Mouse (Mus musculus): ENCODE measurements around the gene Gm16405. TPM values are rescaled to one million over a fixed set of nuclear protein-coding genes. Genes with fewer than 3 reads are reported as not detected.
"Not testable (repeated sequence)": the region's sequence is repeated elsewhere in the genome, so short reads cannot be mapped to it uniquely, and the experiment has no call there.

Gm16405 gene
- not detected in 2 replicates for polyA plus RNA-seq (2015; fragmentation: Nextera tagmentation; extraction: Ambion mirVana)

DNA sequence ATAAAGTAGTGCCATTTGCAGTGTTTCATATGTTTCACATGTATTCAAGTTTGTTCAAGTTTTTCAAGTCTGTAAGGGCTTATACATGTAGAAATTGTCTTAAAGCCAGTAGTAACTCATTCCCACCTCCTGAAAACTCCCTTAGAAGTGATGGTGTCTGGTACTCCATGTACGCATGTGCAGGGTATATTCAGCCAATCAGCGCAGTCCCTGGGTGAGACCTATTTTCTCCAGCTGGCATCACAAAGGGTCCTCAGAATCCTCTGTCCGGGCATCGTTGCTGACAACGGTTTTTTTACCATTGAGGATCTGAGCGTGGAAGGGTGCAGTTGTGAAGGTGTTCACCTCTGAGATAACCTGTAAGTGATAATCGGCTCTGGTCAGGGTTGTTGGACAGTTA is at the start of gene Gm16405:
Gene Gm16405 (plus strand): TSS at position 301 of the 400 bp plus-strand sequence.
- H3K36me3 ChIP-seq; H3K4me3 ChIP-seq; H3K27ac ChIP-seq; H3K9ac ChIP-seq; H3K27me3 ChIP-seq; H3K9me3 ChIP-seq; ATAC-seq (ENCODE audit: low FRiP score); H3K4me2 ChIP-seq; H3K4me1 ChIP-seq (replicated peaks): not testable (repeated sequence)
- no CpG with 5 or more reads among the region's 7 CpGs for WGBS

Other genes starting within 250 kb of the Gm16405 start
- gene Gm16430, start 91.0 kb downstream of the Gm16405 start, polyA plus RNA-seq (2015; fragmentation: Nextera tagmentation; extraction: Ambion mirVana): not detected in 2 replicates